Mouse (Mus musculus): ENCODE results near the gene Supt20.
"Not testable (repeated sequence)": the region's sequence is repeated elsewhere in the genome, so short reads cannot be mapped to it uniquely, and the experiment has no call there.

Gene Supt20

DNA sequence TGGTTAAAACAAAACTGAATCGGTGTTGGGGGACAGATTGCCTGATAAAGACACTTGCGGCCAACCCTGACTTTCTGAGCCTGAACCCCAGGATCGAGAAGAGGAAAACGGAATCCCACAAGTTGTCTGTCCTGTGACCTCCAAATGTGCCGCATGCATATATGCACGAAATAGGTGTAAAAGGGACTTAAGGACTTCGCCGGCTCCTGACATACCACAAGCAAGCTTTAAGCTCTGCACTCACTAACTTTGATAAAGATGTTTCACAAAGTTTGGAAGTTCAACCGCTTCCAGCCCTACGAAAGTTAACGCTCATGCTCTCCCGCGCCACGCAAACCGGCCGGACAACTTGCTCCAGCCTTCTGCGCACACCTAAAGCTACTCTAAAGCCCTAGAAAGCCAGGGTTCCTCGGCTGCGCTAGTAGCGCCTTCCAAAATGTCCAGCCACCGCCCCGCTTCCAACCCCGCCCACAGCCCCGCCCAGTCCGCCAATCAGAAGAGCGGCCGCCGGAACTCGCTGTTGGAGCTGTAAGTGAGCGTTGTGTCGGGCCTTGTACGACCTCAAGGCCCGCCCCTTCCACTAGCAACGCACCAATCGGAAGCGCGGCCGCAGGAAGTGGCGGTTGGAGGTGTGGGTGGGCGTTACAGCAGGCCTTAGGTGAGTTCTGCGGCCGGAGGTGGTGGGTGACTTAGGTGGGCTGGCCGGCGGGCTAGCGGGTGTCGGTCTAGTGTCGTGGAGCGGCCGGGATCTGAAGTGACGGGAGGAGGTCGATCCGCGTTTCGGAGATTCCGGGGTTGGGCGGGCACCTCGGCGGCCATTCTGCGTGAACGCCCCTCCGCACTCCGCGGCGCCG lies at the start of gene Supt20:
Gene Supt20 (plus strand): TSS at position 606 of the 854 bp plus-strand sequence.
- peak; percentile 96 for DNase-seq

- DNase-seq = no peak
These were observed 49.8 kb upstream of the Supt20 start for GRCm38 (mm10) chr3:54642851-54643250.

DNA sequence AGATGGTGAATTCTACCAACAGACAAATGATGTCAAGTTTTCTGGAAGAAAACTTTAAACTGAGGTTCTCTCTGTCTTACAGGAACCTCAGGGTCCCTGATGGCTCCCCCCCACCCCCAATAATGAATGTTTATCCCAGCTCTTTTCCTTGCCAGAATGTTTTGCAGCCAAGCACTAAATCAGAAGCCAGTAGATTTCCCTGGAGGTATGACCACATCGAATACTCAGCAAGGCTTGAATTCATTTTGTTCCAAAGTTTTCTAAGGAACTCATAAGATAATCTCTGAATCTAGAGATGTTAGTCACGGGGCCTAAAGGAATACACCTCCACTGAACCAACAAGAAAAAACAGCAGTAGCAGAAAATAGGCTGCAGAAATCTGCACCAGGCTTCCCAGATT lies 45.0 kb upstream of the Supt20 start:
- DNase-seq = no peak

DNA sequence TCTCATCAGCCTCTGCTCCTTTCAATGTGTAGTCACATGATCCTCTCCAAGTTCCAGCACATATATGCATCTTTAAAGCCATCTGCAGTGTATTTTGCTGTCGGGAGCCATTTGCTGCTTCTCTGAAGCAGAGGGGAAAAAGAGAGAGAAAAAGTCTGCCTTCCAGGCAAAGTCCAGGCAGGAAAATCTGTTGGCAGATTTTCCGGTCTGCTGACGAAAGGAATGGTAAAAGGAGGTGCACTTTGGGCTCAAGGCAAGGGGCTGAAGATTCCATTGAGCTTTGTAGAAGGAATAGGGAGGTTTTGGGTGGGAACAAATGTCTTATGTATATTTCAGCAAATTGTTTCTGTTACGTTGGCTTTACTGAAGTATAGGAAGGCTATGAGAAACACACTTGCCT lies 41.0 kb upstream of the Supt20 start:
- no peak for DNase-seq

- DNase-seq = no peak
These were observed 38.4 kb upstream of the Supt20 start for GRCm38 (mm10) chr3:54654169-54654568.

DNA sequence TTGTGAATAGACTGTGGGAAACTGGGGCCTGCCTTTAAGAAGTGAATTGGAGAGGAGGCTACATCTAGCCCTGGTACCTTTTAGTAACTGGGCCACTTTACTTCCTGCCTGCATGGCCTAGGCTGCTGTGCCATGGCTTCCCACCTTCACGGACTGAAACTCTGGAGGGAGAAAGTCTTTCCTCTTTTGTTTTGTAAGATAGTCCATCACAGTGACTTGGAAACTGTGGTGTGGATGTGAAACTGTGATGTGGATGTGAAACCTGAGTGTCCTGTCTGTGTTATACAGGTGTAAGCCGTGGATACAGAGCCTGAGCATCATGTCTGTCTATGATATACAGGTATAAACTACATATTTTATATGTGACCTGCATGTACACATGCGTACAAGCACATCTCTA lies 35.5 kb upstream of the Supt20 start:
- no peak for DNase-seq

GRCm38 (mm10) chr3:54657888-54658626 lies 34.5 kb upstream of the Supt20 start:
- DNase-seq = no peak

- DNase-seq = no peak
These were observed 32.9 kb upstream of the Supt20 start for GRCm38 (mm10) chr3:54659736-54660135.

- no peak for DNase-seq
These were observed 30.2 kb upstream of the Supt20 start for GRCm38 (mm10) chr3:54662411-54662810.

DNA sequence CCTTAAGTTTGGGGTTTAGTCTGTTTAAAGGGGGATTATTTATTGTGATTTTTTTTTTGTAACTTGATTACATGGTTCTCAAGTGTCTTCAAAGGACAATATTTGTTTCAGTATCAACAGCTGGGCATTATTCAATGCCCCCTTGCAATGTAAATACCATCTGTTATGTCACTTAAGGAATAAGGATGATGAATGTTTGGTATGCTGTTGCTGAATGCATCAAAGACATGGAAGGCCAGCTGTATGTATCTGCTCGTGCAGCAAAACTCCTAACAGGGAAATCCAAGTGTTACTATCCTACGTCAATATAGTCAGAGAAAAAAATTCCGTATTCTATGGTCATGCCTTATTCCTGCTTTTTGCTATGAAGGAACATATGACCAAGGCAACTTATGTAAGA lies 24.5 kb upstream of the Supt20 start:
- DNase-seq = no peak

GRCm38 (mm10) chr3:54668722-54669121 lies 23.9 kb upstream of the Supt20 start:
- no peak for DNase-seq

GRCm38 (mm10) chr3:54669559-54669958 lies 23.0 kb upstream of the Supt20 start:
- no peak for DNase-seq

DNA sequence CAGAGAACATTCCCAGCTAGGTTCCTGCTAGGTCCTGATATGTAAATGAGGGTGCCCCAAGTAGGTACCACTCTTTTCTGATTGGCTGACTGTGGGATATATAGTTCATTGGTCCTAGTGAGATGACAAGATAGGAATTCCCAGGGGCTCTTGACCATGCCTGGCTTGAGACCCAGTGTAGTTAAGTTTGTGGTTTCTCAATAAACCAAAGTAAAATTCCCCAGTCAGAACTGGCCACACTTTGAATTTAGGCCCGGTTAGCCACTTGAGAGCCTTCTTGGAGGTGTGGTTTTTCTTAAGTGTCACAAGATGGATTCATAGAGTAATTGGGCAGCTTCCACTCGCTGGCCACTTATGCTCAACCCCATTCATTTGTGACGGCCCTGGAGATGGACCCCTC lies 20.5 kb upstream of the Supt20 start:
- no peak for DNase-seq

DNA sequence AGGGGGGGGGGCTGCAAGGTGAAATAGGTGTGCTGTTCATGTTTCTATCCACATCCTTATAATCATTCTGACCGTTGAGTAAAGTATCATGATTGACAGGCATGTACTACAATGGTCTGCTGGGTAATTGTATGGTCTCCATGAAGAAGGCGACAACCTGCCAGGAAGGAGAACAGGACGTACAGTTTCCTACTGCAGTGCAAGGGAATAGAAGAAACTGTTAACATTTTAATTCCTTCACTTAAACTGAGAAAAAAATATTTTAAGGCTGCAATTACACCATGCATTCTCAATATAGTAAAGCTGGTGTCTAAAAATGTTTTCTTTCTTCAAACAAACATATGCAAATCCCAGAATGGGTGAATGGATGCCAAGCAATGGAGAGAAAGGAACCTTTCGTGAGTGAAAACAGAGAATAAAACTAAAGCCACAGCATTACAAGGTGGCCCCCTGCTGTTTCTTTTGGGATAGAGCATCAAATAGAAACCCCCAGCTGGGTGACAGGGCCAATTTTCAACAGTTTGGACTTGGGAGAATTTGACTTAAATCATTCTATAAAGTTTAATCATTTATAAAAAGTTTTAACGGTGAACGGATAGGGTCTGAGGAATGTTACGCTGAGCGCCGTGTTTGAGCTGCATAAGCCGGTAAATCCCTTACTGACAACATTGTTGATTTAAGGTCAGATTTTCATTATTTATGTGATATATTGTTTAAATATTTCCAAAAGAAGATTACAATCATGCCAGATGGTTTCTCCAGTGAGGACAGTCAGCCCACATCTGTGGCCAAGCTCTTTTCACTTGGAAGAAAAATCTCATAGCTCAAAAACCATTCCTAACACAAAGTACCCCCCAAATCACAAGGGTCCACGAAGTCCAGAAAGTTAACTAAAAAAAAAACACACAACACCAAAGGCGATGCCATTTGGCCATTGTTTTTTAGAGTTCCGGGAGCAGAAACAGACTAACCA lies 19.8 kb upstream of the Supt20 start:
- peak; percentile 53 for DNase-seq

DNA sequence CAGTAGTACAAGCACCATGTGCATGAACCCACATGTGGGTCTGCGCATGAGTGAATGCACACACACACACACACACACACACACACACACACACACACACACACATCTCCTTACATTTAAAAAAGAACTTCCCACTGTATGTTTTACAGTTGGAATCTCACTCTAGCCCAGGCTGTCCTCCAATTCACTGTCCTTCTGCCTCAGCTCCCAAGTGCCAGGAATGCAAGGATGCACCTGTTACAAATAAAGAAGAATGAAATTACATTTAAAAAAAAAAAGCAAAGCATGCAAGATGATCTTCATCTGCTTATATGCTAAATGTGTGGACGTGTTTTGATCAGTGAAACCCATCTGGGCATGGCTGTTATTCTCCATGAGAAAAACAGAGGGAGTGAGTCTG lies 15.8 kb upstream of the Supt20 start:
- peak; percentile 8 for DNase-seq

DNA sequence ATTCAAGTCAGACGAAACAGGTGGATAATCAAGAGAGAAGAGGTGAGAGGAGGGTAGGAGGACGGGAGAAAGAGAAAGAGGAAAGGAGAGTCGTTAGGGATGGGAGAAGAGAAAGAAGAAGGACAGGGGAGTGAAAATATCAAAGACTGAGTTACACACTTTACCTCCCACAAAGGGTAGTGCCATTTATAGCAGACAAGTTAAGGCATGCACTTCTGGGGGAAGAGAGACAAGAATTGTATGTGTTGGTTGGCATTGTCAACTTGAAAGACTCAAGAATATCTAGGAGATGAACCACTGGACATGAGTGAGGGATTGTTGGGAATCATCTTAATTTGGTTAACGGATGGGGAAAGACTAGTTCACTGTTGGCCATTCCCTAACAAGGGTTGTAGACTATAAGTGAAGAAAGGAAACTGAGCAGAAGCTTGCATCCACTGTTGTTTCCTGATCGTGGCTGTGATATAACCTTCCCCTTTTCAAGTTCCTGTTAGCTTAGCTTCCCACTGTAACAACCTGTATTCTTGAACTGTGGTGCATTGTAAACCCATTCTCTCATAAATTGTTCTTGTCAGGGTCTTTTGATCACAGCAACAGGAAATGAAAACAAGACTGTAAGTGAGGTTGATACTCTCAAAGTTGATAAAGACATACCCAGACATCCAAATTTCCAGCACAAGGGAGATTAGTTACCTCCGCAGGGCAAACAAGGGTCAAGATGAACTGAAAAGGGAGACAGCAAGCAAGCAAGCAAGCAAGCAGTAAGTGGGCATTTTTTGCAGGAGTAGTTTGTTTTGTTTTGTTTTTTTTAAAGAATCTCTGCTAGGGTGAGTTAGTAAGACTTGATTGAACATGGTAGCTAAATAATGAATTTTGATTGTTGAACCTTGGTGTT lies 11.1 kb upstream of the Supt20 start:
- DNase-seq = no peak

DNA sequence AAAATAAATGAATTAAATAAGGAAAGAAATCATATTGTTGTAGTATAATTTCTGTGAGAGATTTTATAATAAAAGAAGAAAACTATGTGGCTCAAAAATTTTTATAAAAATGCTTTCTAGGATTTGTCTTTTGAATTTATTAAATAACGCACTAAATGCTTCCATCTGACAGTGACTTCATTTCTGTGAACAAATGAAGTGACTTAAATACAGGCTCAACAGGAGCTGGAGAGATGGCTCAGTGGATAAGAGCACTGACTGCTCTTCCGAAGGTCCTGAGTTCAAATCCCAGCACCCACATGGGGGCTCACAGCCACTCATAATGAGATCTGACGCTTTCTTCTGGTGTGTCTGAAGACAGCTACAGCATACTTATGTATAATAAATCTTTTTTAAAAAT lies 7.4 kb upstream of the Supt20 start:
- no peak for DNase-seq

DNA sequence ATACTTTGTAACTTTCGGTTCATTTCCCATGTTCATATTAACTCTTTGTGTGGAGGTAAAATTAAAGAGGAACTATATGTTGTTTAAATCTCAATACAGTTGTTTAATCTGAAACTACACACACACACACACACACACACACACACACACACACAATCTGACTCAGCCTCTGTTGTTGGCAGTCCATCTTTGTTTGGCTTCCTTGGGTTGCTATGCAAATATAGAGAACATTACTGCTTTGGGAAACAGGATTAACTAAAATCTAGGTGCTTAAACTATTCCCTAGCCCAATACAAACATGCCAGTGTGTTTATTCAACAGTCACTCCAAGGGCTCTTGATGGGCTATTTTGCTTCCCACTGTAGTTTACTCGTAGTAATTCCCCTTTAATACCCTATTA lies 5.4 kb upstream of the Supt20 start:
- DNase-seq = no peak

DNA sequence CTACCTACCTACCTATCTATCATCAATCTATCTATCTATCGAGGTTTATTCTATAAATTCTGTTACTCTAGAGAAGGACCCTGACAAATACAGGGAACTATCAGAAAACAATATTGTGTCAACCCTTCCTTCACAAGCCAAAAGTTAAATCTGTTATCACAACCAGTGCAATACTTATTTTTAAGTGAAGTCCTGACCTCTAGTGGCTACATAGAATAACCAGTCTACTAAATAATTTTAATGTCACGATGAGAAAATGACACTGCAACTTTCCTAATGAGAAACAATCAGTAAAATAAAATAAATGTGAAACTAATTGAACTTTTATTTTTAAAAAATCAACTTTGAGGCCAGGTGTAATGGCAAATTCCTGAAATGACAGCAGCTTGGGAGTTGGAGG lies 3.5 kb upstream of the Supt20 start:
- DNase-seq = no peak

DNA sequence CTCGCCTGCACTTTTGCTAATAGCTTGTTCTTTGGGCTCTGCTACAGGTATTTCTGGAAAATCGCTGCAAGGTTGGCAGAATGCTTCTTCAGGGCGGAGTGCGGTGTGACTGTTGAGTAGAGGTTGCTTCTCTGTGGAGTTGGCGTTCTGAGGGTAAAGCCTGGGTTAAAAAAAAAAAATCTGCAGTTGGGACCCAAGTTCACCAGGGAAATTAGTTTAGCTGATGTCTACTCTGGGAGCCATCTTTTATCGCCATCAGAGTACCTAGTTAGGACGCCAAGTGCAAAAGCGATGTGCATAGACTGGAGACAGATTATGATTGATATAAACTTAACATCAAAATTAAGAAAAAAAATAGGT lies 429 bp downstream of the Supt20 start:
- DNase-seq = no peak

- no peak for DNase-seq
These were observed 7.2 kb downstream of the Supt20 start for GRCm38 (mm10) chr3:54699759-54700301.

DNA sequence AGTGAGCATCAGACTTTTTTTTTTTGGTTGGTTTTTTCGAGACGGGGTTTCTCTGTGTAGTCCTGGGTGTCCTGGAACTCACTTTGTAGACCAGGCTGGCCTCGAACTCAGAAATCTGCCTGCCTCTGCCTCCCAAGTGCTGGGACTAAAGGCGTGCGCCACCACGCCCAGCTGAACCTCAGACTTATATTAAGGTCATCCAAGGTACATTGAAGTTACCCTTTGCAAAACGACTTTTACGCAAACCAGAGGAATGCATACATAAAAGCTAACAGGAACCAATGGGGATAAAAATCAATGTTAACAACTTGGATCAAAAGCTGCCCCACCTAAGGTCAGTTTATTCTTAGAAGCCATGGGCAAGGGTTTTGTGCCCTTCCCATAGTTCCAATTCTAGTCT lies 11.5 kb downstream of the Supt20 start:
- DNase-seq = not testable (repeated sequence)
